Mouse (Mus musculus) macrophage (primary cell): ENCODE data around the gene Zbtb12. TPM values are rescaled to one million over a fixed set of nuclear protein-coding genes. Genes with fewer than 3 reads are reported as not detected.

Experiments
- H3K27ac ChIP-seq: fragments of 350-480 bp; formaldehyde crosslinking; 2 replicates; pipeline ENCODE4 v1.9.0; 2021
- H3K36me3 ChIP-seq: fragments of 350-480 bp; formaldehyde crosslinking; 2 replicates; pipeline ENCODE4 v1.9.0; 2021; ENCODE audit errors: inconsistent target
- H3K4me3 ChIP-seq: fragments of 350-480 bp; formaldehyde crosslinking; 2 replicates; pipeline ENCODE4 v1.9.0; 2021; ENCODE audit errors: inconsistent target
- H3K79me2 ChIP-seq: fragments of 350-480 bp; formaldehyde crosslinking; 2 replicates; pipeline ENCODE4 v1.9.0; 2021; ENCODE audit errors: inconsistent target
- WGBS: methylation state at CpG from one replicate; pipeline ENCODE4 v1.1.7; 2026; ENCODE audit warnings: inconsistent platforms; ENCODE audit not compliant: missing documents; 5-methylcytosine and 5-hydroxymethylcytosine counted together
- polyA plus RNA-seq: library from polyadenylated mRNA; stranded (reverse); fragments of 250-400 nt; gene quantifications from 3 replicates; pipeline ENCODE4 v1.2.4, GENCODE M21; 2018; ENCODE audit warnings: inconsistent platforms

The Zbtb12 gene
- polyA plus RNA-seq, 1 experiment from 2014 or later = 5.4 TPM

GRCm38 (mm10) chr17:34854761-34855160, 24.5 kb upstream of the Zbtb12 start:
- peaks cover 44% of the 10 kb centered on the region for H3K36me3 ChIP-seq
- 94% methylated on average over 3 of the region's 3 CpGs for WGBS

GRCm38 (mm10) chr17:34855825-34856224, 23.5 kb upstream of the Zbtb12 start:
- Histone ChIP-seq H3K36me3 (peaks cover 44% of the 10 kb centered on the region), H3K4me3 (no peak overlapping the region), H3K79me2 (peaks cover 5% of the 10 kb centered on the region; the same call in 1 of the 2 replicates), H3K27ac (no peak overlapping the region)
- WGBS = 39% methylated on average over 3 of the region's 3 CpGs

More at GRCm38 (mm10) chr17:34854761-34855160, 24.5 kb upstream of the Zbtb12 start:
- H3K27ac ChIP-seq = no peak overlapping the region
- H3K79me2 ChIP-seq = peaks cover 11% of the 10 kb centered on the region; the same call in 1 of the 2 replicates
- no peak overlapping the region for H3K4me3 ChIP-seq

GRCm38 (mm10) chr17:34858670-34859069, 20.6 kb upstream of the Zbtb12 start:
- Histone ChIP-seq H3K27ac (no peak overlapping the region), H3K36me3 (peaks cover 27% of the 10 kb centered on the region), H3K4me3 (no peak overlapping the region), H3K79me2 (no peaks in the 10 kb centered on the region; the same call in 1 of the 2 replicates)
- 5% methylated on average over 4 of the region's 4 CpGs for WGBS

- Histone ChIP-seq H3K27ac (no peak overlapping the region), H3K4me3 (no peak overlapping the region), H3K79me2 (no peaks in the 10 kb centered on the region; the same call in 1 of the 2 replicates), H3K36me3 (peaks cover 9% of the 10 kb centered on the region; the same call in 1 of the 2 replicates)
- 87% methylated on average over 9 of the region's 9 CpGs for WGBS
These were observed 18.8 kb upstream of the Zbtb12 start for GRCm38 (mm10) chr17:34860514-34860913.

GRCm38 (mm10) chr17:34861704-34862415, 17.4 kb upstream of the Zbtb12 start:
- Histone ChIP-seq H3K79me2 (no peaks in the 10 kb centered on the region; the same call in 1 of the 2 replicates), H3K36me3 (no peaks in the 10 kb centered on the region), H3K4me3 (no peak overlapping the region), H3K27ac (no peak overlapping the region)
- WGBS = 85% methylated on average over 13 of the region's 13 CpGs

- Histone ChIP-seq H3K36me3 (no peaks in the 10 kb centered on the region), H3K27ac (no peak within 1 kb of the TSS), H3K4me3 (no peak within 1 kb of the TSS), H3K79me2 (no peaks in the 10 kb centered on the region; the same call in 1 of the 2 replicates)
- 62% methylated on average over 8 of the region's 8 CpGs for WGBS
These were observed 16.7 kb upstream of the Zbtb12 start, which contains the start of gene Cfb for GRCm38 (mm10) chr17:34862416-34863081. Gene Cfb (minus strand): TSS chr17:34862518.

GRCm38 (mm10) chr17:34865981-34866380, 13.3 kb upstream of the Zbtb12 start:
- Histone ChIP-seq H3K79me2 (no peaks in the 10 kb centered on the region; the same call in 1 of the 2 replicates), H3K4me3 (no peak overlapping the region), H3K36me3 (no peaks in the 10 kb centered on the region), H3K27ac (no peak overlapping the region)
- 63% methylated on average over 7 of the region's 7 CpGs for WGBS

- Histone ChIP-seq H3K36me3 (no peaks in the 10 kb centered on the region), H3K79me2 (no peaks in the 10 kb centered on the region), H3K4me3 (no peak overlapping the region), H3K27ac (no peak overlapping the region)
- 96% methylated on average over 6 of the region's 6 CpGs for WGBS
These were observed 5.0 kb upstream of the Zbtb12 start for GRCm38 (mm10) chr17:34874321-34874720.

GRCm38 (mm10) chr17:34881166-34881565, 1.9 kb downstream of the Zbtb12 start:
- Histone ChIP-seq H3K36me3 (no peaks in the 10 kb centered on the region), H3K4me3 (no peak overlapping the region), H3K79me2 (no peaks in the 10 kb centered on the region), H3K27ac (no peak overlapping the region)

GRCm38 (mm10) chr17:34881683-34882310, 2.5 kb downstream of the Zbtb12 start, which contains the start of gene Gm20547:
Gene Gm20547 (minus strand): TSS chr17:34882042.
- Histone ChIP-seq H3K79me2 (no peaks in the 10 kb centered on the region), H3K4me3 (no peak within 1 kb of the TSS), H3K27ac (peak within 1 kb of the TSS; percentile 19; the same call in 1 of the 2 replicates), H3K36me3 (no peaks in the 10 kb centered on the region)
- WGBS = 93% methylated on average over 14 of the region's 15 CpGs

- Histone ChIP-seq H3K4me3 (no peak overlapping the region), H3K36me3 (no peaks in the 10 kb centered on the region), H3K79me2 (no peaks in the 10 kb centered on the region), H3K27ac (peak overlapping the region; percentile 19)
- 23% methylated on average over 3 of the region's 3 CpGs for WGBS
These were observed 4.0 kb downstream of the Zbtb12 start for GRCm38 (mm10) chr17:34883332-34883731.

GRCm38 (mm10) chr17:34884704-34885103, 5.4 kb downstream of the Zbtb12 start:
- Histone ChIP-seq H3K27ac (no peak overlapping the region), H3K36me3 (no peaks in the 10 kb centered on the region), H3K4me3 (no peak overlapping the region), H3K79me2 (no peaks in the 10 kb centered on the region)
- 95% methylated on average over 6 of the region's 6 CpGs for WGBS

GRCm38 (mm10) chr17:34885615-34886014, 6.3 kb downstream of the Zbtb12 start:
- 97% methylated on average over 3 of the region's 3 CpGs for WGBS
- Histone ChIP-seq H3K4me3 (no peak overlapping the region), H3K27ac (no peak overlapping the region), H3K36me3 (no peaks in the 10 kb centered on the region), H3K79me2 (no peaks in the 10 kb centered on the region)

GRCm38 (mm10) chr17:34887942-34888341, 8.7 kb downstream of the Zbtb12 start:
- no peaks in the 10 kb centered on the region for H3K79me2 ChIP-seq
- H3K4me3 ChIP-seq = no peak overlapping the region
- no peaks in the 10 kb centered on the region for H3K36me3 ChIP-seq
- no peak overlapping the region for H3K27ac ChIP-seq
- WGBS = 42% methylated on average over 5 of the region's 5 CpGs
